Mouse (Mus musculus) brown adipose tissue, adult 24 weeks (tissue): ENCODE measurements around the gene Tmem269. TPM values are rescaled to one million over a fixed set of nuclear protein-coding genes. Genes with fewer than 3 reads are reported as not detected.
A peak's percentile ranks its signal among the peaks of the same experiment; 100 is the strongest.

Source experiments
- H3K27ac ChIP-seq: fragments of 200-500 bp; replicated peaks from 2 replicates; pipeline ENCODE4 v1.5.1; 2012; ENCODE audit warnings: low read depth, mild to moderate bottlenecking, low read length
- H3K4me1 ChIP-seq: fragments of 200-500 bp; 2 replicates; pipeline ENCODE4 v1.6.1; 2012; ENCODE audit warnings: low read length, mixed read lengths; ENCODE audit not compliant: control insufficient read depth, insufficient read depth, insufficient read length
- H3K4me3 ChIP-seq: fragments of 200-500 bp; 2 replicates; pipeline ENCODE4 v1.5.1; 2012; ENCODE audit warnings: low read depth, mild to moderate bottlenecking, low read length, moderate library complexity; ENCODE audit not compliant: insufficient read depth
- polyA plus RNA-seq: library from polyadenylated mRNA; stranded (reverse); fragments of >200 nt; gene quantifications from 2 replicates; pipeline ENCODE4 v1.2.4, GENCODE M21; 2012; ENCODE audit not compliant: missing spikeins, insufficient read depth, insufficient read length

Gene Tmem269
- polyA plus RNA-seq, 1 experiment = not detected

DNA sequence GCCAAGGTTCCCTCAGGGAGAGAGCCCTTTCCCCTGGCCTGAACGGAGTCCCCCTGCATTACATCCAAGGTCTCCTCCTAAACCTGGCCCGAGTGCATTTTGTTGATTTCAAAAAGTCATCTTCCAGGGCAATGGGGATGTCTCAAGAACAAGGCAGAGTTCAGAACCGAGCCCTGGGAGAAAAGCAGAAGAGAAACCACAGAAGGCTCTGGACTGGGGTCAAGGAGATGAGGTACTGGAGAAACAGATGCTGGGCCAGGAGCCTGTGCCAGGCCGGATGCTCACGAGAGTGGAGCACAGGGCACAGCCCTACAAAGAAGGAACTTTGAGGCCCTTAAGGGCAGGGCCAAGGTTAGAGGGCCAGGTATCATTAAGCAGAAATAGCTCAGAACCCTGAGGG lies 40.3 kb downstream of the Tmem269 start:
- H3K27ac ChIP-seq = peak overlapping the region; percentile 33
- no peak overlapping the region for H3K4me3 ChIP-seq
- peaks cover 10% of the 10 kb centered on the region for H3K4me1 ChIP-seq

- Histone ChIP-seq H3K4me1 (peaks cover 10% of the 10 kb centered on the region), H3K27ac (peak within 1 kb of the TSS; percentile 94), H3K4me3 (peak within 1 kb of the TSS; percentile 94)
Measured at GRCm38 (mm10) chr4:119173851-119174453, 44.1 kb downstream of the Tmem269 start, which contains the start of gene Zfp691. TSS of gene Zfp691 (minus strand) at chr4:119174195.

DNA sequence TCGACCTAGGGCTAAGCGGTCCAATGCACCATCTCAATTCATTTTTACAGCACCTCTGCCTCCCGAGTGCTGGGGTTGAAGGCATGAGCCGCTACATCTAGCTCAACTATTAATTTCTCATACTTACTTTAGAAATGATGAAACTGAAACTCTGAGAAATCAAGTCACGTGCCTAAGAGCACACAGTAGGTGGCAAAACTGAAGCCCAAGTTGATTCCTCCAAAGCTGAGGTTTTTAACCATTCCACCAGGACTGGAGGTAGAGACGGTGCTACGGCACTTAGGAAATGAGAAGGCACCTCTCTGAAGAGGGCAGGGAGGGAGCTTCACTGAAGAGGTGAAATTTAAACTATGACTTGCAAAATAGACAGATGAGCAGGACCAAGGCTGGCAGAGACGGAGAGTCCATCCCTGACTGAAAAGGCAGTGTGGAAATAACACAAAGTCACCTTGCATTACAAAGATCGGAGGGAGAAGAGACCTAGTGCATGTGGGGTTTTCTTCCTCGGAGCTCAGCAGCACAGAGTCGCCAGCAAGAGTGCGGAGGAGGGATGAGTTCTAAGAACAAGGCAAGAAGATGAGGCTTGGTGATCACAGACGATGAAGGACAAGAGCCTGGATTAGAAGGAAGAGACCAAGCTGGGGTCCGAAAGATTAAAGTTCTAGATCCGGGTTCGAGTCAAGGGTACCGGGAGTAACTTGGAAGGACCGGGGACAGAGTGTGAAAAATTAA lies 44.9 kb downstream of the Tmem269 start:
- Histone ChIP-seq H3K4me3 (peak overlapping the region; percentile 94), H3K27ac (peak overlapping the region; percentile 94)

GRCm38 (mm10) chr4:119167663-119168062 lies 50.4 kb downstream of the Tmem269 start:
- H3K4me1 ChIP-seq = no peaks in the 10 kb centered on the region
- H3K4me3 ChIP-seq = no peak overlapping the region
- no peak overlapping the region for H3K27ac ChIP-seq

More for the DNA sequence above, 44.9 kb downstream of the Tmem269 start:
- H3K4me1 ChIP-seq = peaks cover 10% of the 10 kb centered on the region

DNA sequence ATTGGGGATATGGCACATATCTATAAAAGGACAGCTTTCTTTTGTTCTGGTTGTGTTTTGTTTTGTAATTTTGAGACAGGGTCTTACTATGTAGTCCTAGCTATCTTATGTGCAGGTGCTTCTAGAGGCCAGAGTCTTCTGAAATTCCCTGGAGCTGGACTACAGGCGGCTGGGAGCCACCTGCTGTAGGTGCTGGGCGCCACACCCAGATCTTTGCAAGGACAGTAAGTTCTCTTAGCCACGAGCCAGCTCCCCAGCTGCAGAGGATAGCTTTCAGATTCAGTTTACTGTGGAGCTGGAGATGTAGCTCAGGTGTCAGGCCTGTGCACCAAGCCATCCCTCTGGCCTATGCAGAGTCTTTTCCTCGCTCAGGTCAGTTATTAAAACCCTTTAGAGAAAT lies 50.9 kb downstream of the Tmem269 start:
- H3K4me1 ChIP-seq = no peaks in the 10 kb centered on the region
- no peak overlapping the region for H3K27ac ChIP-seq
- no peak overlapping the region for H3K4me3 ChIP-seq

- H3K27ac ChIP-seq = no peak overlapping the region
- H3K4me3 ChIP-seq = no peak overlapping the region
- no peaks in the 10 kb centered on the region for H3K4me1 ChIP-seq
Measured at GRCm38 (mm10) chr4:119165916-119166315, 52.1 kb downstream of the Tmem269 start.

DNA sequence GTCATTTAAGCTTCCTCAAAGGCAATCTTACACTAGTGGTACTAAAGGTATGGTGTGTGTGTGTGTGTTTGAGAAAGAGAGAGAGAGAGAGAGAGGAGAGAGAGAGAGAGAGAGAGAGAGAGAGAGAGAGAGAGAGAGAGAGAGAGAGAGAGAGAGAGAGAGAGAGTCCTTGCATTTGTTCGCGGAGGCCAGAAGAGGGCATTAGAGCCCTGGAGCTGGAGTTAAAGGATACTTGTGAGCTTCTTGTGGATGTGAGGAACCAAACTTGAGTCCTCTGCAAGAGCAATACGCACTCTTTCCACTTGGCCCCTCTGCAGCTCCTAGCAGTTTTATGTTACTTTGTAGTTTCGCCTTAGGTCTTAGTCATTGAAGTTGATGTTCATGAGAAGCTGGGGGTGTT lies 55.0 kb downstream of the Tmem269 start:
- Histone ChIP-seq H3K4me1 (no peaks in the 10 kb centered on the region), H3K27ac (no peak overlapping the region), H3K4me3 (no peak overlapping the region)

- Histone ChIP-seq H3K4me1 (no peaks in the 10 kb centered on the region), H3K27ac (no peak overlapping the region), H3K4me3 (no peak overlapping the region)
Measured at GRCm38 (mm10) chr4:119161358-119161757, 56.7 kb downstream of the Tmem269 start.

DNA sequence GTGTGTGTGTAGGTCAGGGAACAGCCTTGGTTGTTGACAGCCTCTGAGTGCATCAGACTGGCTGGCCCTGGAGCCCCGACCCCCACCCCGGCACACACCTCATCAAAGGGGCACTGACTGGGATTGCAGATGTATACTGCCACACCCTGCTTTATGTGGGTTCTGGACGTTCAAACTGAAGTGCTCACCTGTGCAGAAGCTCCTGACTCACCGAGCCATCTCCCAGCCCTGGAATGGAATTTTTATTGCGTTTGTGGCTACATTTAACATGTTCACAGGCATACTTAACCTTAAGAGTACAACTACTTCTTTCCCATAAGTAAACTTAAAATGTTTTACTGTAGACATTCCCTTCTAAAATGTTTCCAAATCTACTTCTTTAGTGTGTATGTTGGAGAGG lies 60.1 kb downstream of the Tmem269 start:
- Histone ChIP-seq H3K4me1 (no peaks in the 10 kb centered on the region), H3K4me3 (no peak overlapping the region), H3K27ac (no peak overlapping the region)

DNA sequence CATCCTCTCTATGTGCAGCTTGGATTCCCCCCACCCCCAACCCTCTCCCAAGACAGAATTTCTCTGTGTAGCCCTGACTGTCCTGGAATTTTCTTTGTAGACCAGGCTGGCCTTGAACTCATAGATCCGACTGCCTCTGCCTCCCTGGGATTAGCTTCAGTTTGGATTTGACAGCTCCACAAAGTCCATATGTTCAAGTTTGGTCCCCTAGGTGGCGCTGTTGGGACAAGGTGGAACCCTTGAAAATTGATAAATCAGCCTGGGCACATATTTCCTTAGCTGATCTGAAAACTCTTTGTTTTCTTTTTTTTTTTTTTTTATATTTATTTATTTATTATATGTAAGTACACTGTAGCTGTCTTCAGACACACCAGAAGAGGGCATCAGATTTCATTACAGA lies 60.8 kb downstream of the Tmem269 start:
- H3K27ac ChIP-seq = no peak overlapping the region
- no peak overlapping the region for H3K4me3 ChIP-seq
- no peaks in the 10 kb centered on the region for H3K4me1 ChIP-seq

Other genes with a start within 250 kb of the Tmem269 start
- 2.8 and 7.4 TPM in 2 replicates for gene Slc2a1, start 109.5 kb downstream of the Tmem269 start, polyA plus RNA-seq
- gene Zfp691, start 44.0 kb downstream of the Tmem269 start, polyA plus RNA-seq = 16.2 and 24.1 TPM in 2 replicates
- not detected in 2 replicates for gene Ermap, start 28.2 kb downstream of the Tmem269 start, polyA plus RNA-seq
- 30.6 and 38.8 TPM in 2 replicates for gene Svbp, start 22.9 kb downstream of the Tmem269 start, polyA plus RNA-seq
- 4.3 and 6.8 TPM in 2 replicates for gene AU022252, start 14.5 kb upstream of the Tmem269 start, polyA plus RNA-seq
- gene P3h1, start 14.7 kb upstream of the Tmem269 start, polyA plus RNA-seq = 5.7 and 6.5 TPM in 2 replicates
- gene Cldn19, start 37.2 kb upstream of the Tmem269 start, polyA plus RNA-seq = 0.46 TPM in 1 of 2 replicates, not detected in the other
- 573 and 1,023 TPM in 2 replicates for gene Ybx1, start 76.4 kb upstream of the Tmem269 start, polyA plus RNA-seq
- 15.4 and 17.0 TPM in 2 replicates for gene Ppih, start 102.3 kb upstream of the Tmem269 start, polyA plus RNA-seq
- 0.87 TPM in 1 of 2 replicates, not detected in the other for gene Ccdc30, start 197.3 kb upstream of the Tmem269 start, polyA plus RNA-seq
- 44.7 and 46.7 TPM in 2 replicates for gene Ppcs, start 204.2 kb upstream of the Tmem269 start, polyA plus RNA-seq
- gene Zmynd12, start 204.6 kb upstream of the Tmem269 start, polyA plus RNA-seq = 0.99 TPM in 1 of 2 replicates, not detected in the other